ENCODE assay signal across 8 mouse cellular contexts in genomic region chr11:5469084-5469483, GRCm38 (mm10). TPM values are rescaled to one million over a fixed set of nuclear protein-coding genes. Genes with fewer than 3 reads are reported as not detected.
DNase-seq lines count a peak whose midpoint lies in the region; ATAC-seq and TF ChIP-seq lines count a peak whose summit lies in the region.

No protein-coding gene starts in this region.

- no peak for TF ChIP-seq POLR2A in cerebellum, adult 2 months (IDR thresholded peaks at IDR 0.05; ENCODE audit: borderline replicate concordance, insufficient read depth, low read length)

- H3K36me3 ChIP-seq in kidney, postnatal 0 days (ENCODE audit: insufficient read depth, low read length) = no peaks in the 10 kb centered on the region
- H3K36me3 ChIP-seq in kidney, embryonic 16.5 days (ENCODE audit: insufficient read depth, low read length) = no peaks in the 10 kb centered on the region
- H3K36me3 ChIP-seq in lung, postnatal 0 days (ENCODE audit: insufficient read depth, low read length) = no peaks in the 10 kb centered on the region

- peak; percentile 49; the same call in 1 of the 2 replicates for TF ChIP-seq CTCF in cerebellum, adult 2 months (IDR thresholded peaks at IDR 0.05; ENCODE audit: borderline replicate concordance, insufficient read depth, low read depth, low read length)
- peak; percentile 69 for TF ChIP-seq CTCF in kidney, postnatal 0 days (IDR thresholded peaks at IDR 0.05; ENCODE audit: low read depth)
- peak; percentile 71 for TF ChIP-seq CTCF in lung, postnatal 0 days (IDR thresholded peaks at IDR 0.05)

- WGBS in cerebellum, adult 2 months = 92% methylated on average over 3 of the region's 3 CpGs
- 91% methylated on average over 3 of the region's 3 CpGs for WGBS in kidney, postnatal 0 days
- 93% methylated on average over 3 of the region's 3 CpGs for WGBS in kidney, embryonic 16.5 days
- 86% methylated on average over 3 of the region's 3 CpGs for WGBS in lung, postnatal 0 days

- ATAC-seq in kidney, postnatal 0 days (replicated peaks; ENCODE audit: low FRiP score, low read depth) = no peak
- no peak for ATAC-seq in kidney, embryonic 16.5 days (ENCODE audit: low FRiP score, low TSS enrichment)
- ATAC-seq in lung, postnatal 0 days = no peak

- H3K9ac ChIP-seq in kidney, postnatal 0 days (ENCODE audit: low read depth, low read length) = no peak overlapping the region
- H3K9ac ChIP-seq in kidney, embryonic 16.5 days (replicated peaks; ENCODE audit: low read length) = no peak overlapping the region
- H3K9ac ChIP-seq in lung, postnatal 0 days (replicated peaks; ENCODE audit: low read depth) = no peak overlapping the region

- no peak for TF ChIP-seq EP300 in lung, postnatal 0 days (IDR thresholded peaks at IDR 0.05)

- no peak overlapping the region for H3K27ac ChIP-seq in cerebellum, adult 2 months (ENCODE audit: insufficient read depth, low read length)
- H3K27ac ChIP-seq in kidney, postnatal 0 days = no peak overlapping the region
- no peak overlapping the region for H3K27ac ChIP-seq in kidney, embryonic 16.5 days (ENCODE audit: low read length)
- no peak overlapping the region for H3K27ac ChIP-seq in lung, postnatal 0 days (ENCODE audit: low read length)

- peak in 1 of 2 experiments; percentile 28 for DNase-seq in cerebellum, adult 2 months
- no peak for DNase-seq in cerebellum, adult 9-11 months
- DNase-seq in kidney, postnatal 0 days (ENCODE audit: low spot score) = peak; percentile 47
- peak; percentile 65 for DNase-seq in CD4-positive helper T cell, adult 2 months (ENCODE audit: low read depth, low spot score)
- peak; percentile 38 to 48 for DNase-seq in cerebellum, postnatal 4 days (ENCODE audit: low spot score in 2 of 2)
- peak; percentile 36 for DNase-seq in lung, postnatal 0 days (ENCODE audit: low spot score)
- DNase-seq in thymus, adult 18-20 months = peak; percentile 35 to 41

- H3K4me3 ChIP-seq in cerebellum, adult 2 months (replicated peaks; ENCODE audit: insufficient read depth, low read depth, low read length) = no peak overlapping the region
- no peak overlapping the region for H3K4me3 ChIP-seq in kidney, postnatal 0 days (replicated peaks; ENCODE audit: low read depth, low read length)
- H3K4me3 ChIP-seq in kidney, embryonic 16.5 days (ENCODE audit: low read length) = no peak overlapping the region
- no peak overlapping the region for H3K4me3 ChIP-seq in lung, postnatal 0 days (ENCODE audit: low read depth, low read length)

- no peaks in the 10 kb centered on the region for H3K27me3 ChIP-seq in cerebellum, adult 2 months (ENCODE audit: control insufficient read depth, insufficient read depth, low read length)
- no peaks in the 10 kb centered on the region for H3K27me3 ChIP-seq in kidney, postnatal 0 days (ENCODE audit: insufficient read depth, low read length)
- no peaks in the 10 kb centered on the region for H3K27me3 ChIP-seq in kidney, embryonic 16.5 days (ENCODE audit: insufficient read depth, low read length)
- H3K27me3 ChIP-seq in lung, postnatal 0 days (replicated peaks; ENCODE audit: insufficient read depth, low read length) = no peaks in the 10 kb centered on the region

- H3K4me1 ChIP-seq in cerebellum, adult 2 months (ENCODE audit: control insufficient read depth, insufficient read depth, low read length) = no peaks in the 10 kb centered on the region; the same call in 1 of the 2 replicates
- H3K4me1 ChIP-seq in kidney, postnatal 0 days (replicated peaks; ENCODE audit: insufficient read depth, low read length) = no peaks in the 10 kb centered on the region
- H3K4me1 ChIP-seq in kidney, embryonic 16.5 days (ENCODE audit: insufficient read depth, low read length) = no peaks in the 10 kb centered on the region
- H3K4me1 ChIP-seq in lung, postnatal 0 days (ENCODE audit: insufficient read depth, low read depth, low read length) = no peaks in the 10 kb centered on the region

- H3K9me3 ChIP-seq in kidney, postnatal 0 days (replicated peaks; ENCODE audit: low read length) = no peaks in the 10 kb centered on the region
- H3K9me3 ChIP-seq in kidney, embryonic 16.5 days (ENCODE audit: low read length) = no peaks in the 10 kb centered on the region
- no peaks in the 10 kb centered on the region for H3K9me3 ChIP-seq in lung, postnatal 0 days (ENCODE audit: low read length)

- H3K4me2 ChIP-seq in kidney, postnatal 0 days (ENCODE audit: low read length) = no peak overlapping the region
- H3K4me2 ChIP-seq in kidney, embryonic 16.5 days (replicated peaks; ENCODE audit: low read depth, low read length) = no peak overlapping the region
- H3K4me2 ChIP-seq in lung, postnatal 0 days (replicated peaks; ENCODE audit: low read depth, low read length) = no peak overlapping the region

RNA-seq across cellular contexts. Expression of gene Znrf3, which starts 24.4 kb away (rescaled TPM):
- polyA plus RNA-seq in cerebellum, adult 2 months (2012; rRNA removed) = 5.4 and 5.8 TPM in 2 replicates
- polyA plus RNA-seq in kidney, postnatal 0 days (2015; fragmentation: Nextera tagmentation; extraction: Ambion mirVana) = 13.3 and 15.7 TPM in 2 replicates
- 16.5 and 18.8 TPM in 2 replicates for polyA plus RNA-seq in kidney, embryonic 16.5 days (2015; fragmentation: Nextera tagmentation; extraction: Ambion mirVana)
- 15.4 and 16.3 TPM in 2 replicates for polyA plus RNA-seq in lung, postnatal 0 days (2015; fragmentation: Nextera tagmentation; extraction: Ambion mirVana)

RNA-seq across cellular contexts. Expression of gene Xbp1, which starts 51.4 kb away (rescaled TPM):
- polyA plus RNA-seq in cerebellum, adult 2 months (2012; rRNA removed) = 64.5 and 69.7 TPM in 2 replicates
- 195 and 199 TPM in 2 replicates for polyA plus RNA-seq in kidney, postnatal 0 days (2015; fragmentation: Nextera tagmentation; extraction: Ambion mirVana)
- polyA plus RNA-seq in kidney, embryonic 16.5 days (2015; fragmentation: Nextera tagmentation; extraction: Ambion mirVana) = 203 and 229 TPM in 2 replicates
- 211 and 242 TPM in 2 replicates for polyA plus RNA-seq in lung, postnatal 0 days (2015; fragmentation: Nextera tagmentation; extraction: Ambion mirVana)
